ENCODE assay signal across 47 mouse cellular contexts in the genomic region with DNA sequence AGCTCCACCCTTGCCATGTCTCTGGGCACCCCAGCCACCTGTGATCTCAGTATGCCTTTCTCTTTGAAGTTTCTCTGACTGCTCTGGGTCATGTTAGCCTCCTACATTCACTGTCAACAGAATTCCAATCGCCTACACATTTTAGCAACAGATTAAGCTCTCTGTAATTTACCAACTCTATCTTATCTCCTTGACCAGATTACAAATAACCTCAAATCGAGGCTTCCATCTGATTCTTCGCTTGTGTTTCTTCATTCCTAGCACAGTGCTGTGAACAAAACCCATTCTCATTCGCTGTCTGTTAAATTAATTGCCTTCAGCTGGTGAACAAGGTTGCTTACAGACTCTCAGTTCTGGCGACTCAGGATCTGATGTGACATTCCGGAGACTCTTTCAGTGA. TPM values are rescaled to one million over a fixed set of nuclear protein-coding genes. Genes with fewer than 3 reads are reported as not detected.
"Had no signal": no experiment of that assay in that cellular context is flagged by ENCODE, and none has a peak within 500 bp of the region (broad histone marks: within the 10 kb centered on the region; RNA-seq: fewer than 3 reads in every experiment).

No protein-coding gene starts in this region.

- DNase-seq: heart, postnatal 10 days; heart, postnatal 14 days; heart, postnatal 36 days; kidney, adult 18-20 months; kidney, adult 2 months; kidney, adult 8-10 months; kidney, adult 9 months; kidney, postnatal 10 days; kidney, postnatal 14 days; kidney, postnatal 25 days; kidney, postnatal 36 days; kidney, postnatal 4 days; layer of hippocampus, adult 9-11 months; layer of hippocampus, postnatal 36 days had no signal

- ATAC-seq: hindbrain, embryonic 16.5 days; hindbrain, postnatal 0 days; inflammation-experienced regulatory T-cells, adult 6 months; intestine, embryonic 15.5 days; intestine, embryonic 16.5 days; intestine, postnatal 0 days had no signal

- H3K9me3 ChIP-seq: heart, embryonic 10.5 days; heart, embryonic 12.5 days; heart, embryonic 15.5 days; hindbrain, embryonic 10.5 days; hindbrain, embryonic 12.5 days; hindbrain, embryonic 15.5 days; intestine, embryonic 15.5 days; kidney, embryonic 15.5 days had no signal

- H3K27me3 ChIP-seq: heart, embryonic 12.5 days; heart, embryonic 13.5 days; heart, embryonic 15.5 days; hindbrain, embryonic 12.5 days; hindbrain, embryonic 15.5 days; intestine, embryonic 15.5 days; kidney, embryonic 15.5 days had no signal

- H3K4me3 ChIP-seq: heart, embryonic 10.5 days; heart, embryonic 12.5 days; heart, embryonic 13.5 days; heart, embryonic 15.5 days; hindbrain, embryonic 10.5 days; hindbrain, embryonic 12.5 days; hindbrain, embryonic 15.5 days; intestine, embryonic 15.5 days; kidney, embryonic 15.5 days; layer of hippocampus, adult 2 months; left cerebral cortex, adult 2 months had no signal

- H3K27ac ChIP-seq: heart, embryonic 10.5 days; heart, embryonic 13.5 days; heart, embryonic 15.5 days; hindbrain, embryonic 10.5 days; hindbrain, embryonic 12.5 days; hindbrain, embryonic 14.5 days; hindbrain, embryonic 15.5 days; hindbrain, postnatal 0 days; intestine, embryonic 15.5 days; kidney, embryonic 15.5 days; kidney, postnatal 0 days; layer of hippocampus, adult 2 months; left cerebral cortex, adult 2 months had no signal

- H3K36me3 ChIP-seq: heart, embryonic 10.5 days; heart, embryonic 12.5 days; heart, embryonic 13.5 days; heart, embryonic 15.5 days; hindbrain, embryonic 10.5 days; hindbrain, embryonic 12.5 days; hindbrain, embryonic 15.5 days; intestine, embryonic 15.5 days; kidney, embryonic 15.5 days had no signal

- H3K4me2 ChIP-seq: heart, embryonic 11.5 days; heart, embryonic 12.5 days; heart, embryonic 13.5 days; heart, embryonic 15.5 days; hindbrain, embryonic 12.5 days; hindbrain, embryonic 14.5 days; hindbrain, embryonic 15.5 days; intestine, embryonic 15.5 days; kidney, embryonic 15.5 days had no signal

- H3K9ac ChIP-seq: heart, embryonic 12.5 days; heart, embryonic 13.5 days; heart, embryonic 15.5 days; hindbrain, embryonic 12.5 days; hindbrain, embryonic 14.5 days; hindbrain, embryonic 15.5 days; intestine, embryonic 15.5 days; kidney, embryonic 15.5 days had no signal

- H3K4me1 ChIP-seq: heart, embryonic 10.5 days; heart, embryonic 15.5 days; hindbrain, embryonic 10.5 days; hindbrain, embryonic 12.5 days; hindbrain, embryonic 15.5 days; intestine, embryonic 15.5 days; kidney, embryonic 15.5 days had no signal

RNA-seq across cellular contexts. Expression of a gene that starts 21.1 kb away (rescaled TPM):
- total RNA-seq: layer of hippocampus, adult 18-20 months; layer of hippocampus, adult 2 months; layer of hippocampus, adult 8-10 months; layer of hippocampus, postnatal 10 days; layer of hippocampus, postnatal 14 days; layer of hippocampus, postnatal 25 days; layer of hippocampus, postnatal 36 days; left cerebral cortex, adult 18-20 months; left cerebral cortex, adult 2 months; left cerebral cortex, adult 8-10 months had no signal

RNA-seq across cellular contexts. Expression of a gene that starts 27.6 kb away (rescaled TPM):
- total RNA-seq: heart, postnatal 10 days; heart, postnatal 14 days; heart, postnatal 25 days; heart, postnatal 36 days; hematopoietic stem cell, adult 5-6 weeks; layer of hippocampus, adult 18-20 months; layer of hippocampus, adult 2 months; layer of hippocampus, adult 8-10 months; layer of hippocampus, postnatal 10 days; layer of hippocampus, postnatal 14 days; layer of hippocampus, postnatal 25 days; layer of hippocampus, postnatal 36 days; left cerebral cortex, adult 2 months; left cerebral cortex, adult 8-10 months had no signal
- polyA plus RNA-seq: heart, embryonic 10.5 days; heart, embryonic 11.5 days; heart, embryonic 12.5 days; heart, embryonic 14.5 days; heart, embryonic 15.5 days; heart, embryonic 16.5 days; heart, postnatal 0 days; hindbrain, embryonic 10.5 days; hindbrain, embryonic 11.5 days; hindbrain, embryonic 12.5 days; hindbrain, embryonic 15.5 days; inflammation-experienced regulatory T-cells, adult 6 months; intestine, embryonic 15.5 days; intestine, embryonic 16.5 days had no signal

RNA-seq across cellular contexts. Expression of a gene that starts 51.6 kb away (rescaled TPM):
- total RNA-seq: heart, postnatal 10 days; heart, postnatal 14 days; heart, postnatal 25 days; heart, postnatal 36 days; hematopoietic stem cell, adult 5-6 weeks; hindbrain, postnatal 0 days had no signal
- polyA plus RNA-seq: heart, embryonic 10.5 days; heart, embryonic 11.5 days; heart, embryonic 12.5 days; heart, embryonic 13.5 days; heart, embryonic 14.5 days; heart, embryonic 15.5 days; heart, embryonic 16.5 days; heart, postnatal 0 days; hindbrain, embryonic 10.5 days; hindbrain, embryonic 11.5 days; hindbrain, embryonic 12.5 days; hindbrain, embryonic 14.5 days; hindbrain, embryonic 15.5 days; hindbrain, embryonic 16.5 days; hindbrain, postnatal 0 days; inflammation-experienced regulatory T-cells, adult 6 months; intestine, postnatal 0 days; large intestine, adult 2 months had no signal
